Mouse (Mus musculus) naive thymus-derived CD4-positive, alpha-beta T cell, adult 5 months (primary cell): ENCODE results near the gene Gm10842. TPM values are rescaled to one million over a fixed set of nuclear protein-coding genes. Genes with fewer than 3 reads are reported as not detected.

ENCODE experiments used
- polyA plus RNA-seq: library from polyadenylated mRNA; unstranded; fragments of 100-300 nt; shearing (Covaris generic); gene quantifications from one replicate; pipeline ENCODE4 v1.2.1, GENCODE M21; 2017

Gene Gm10842
- polyA plus RNA-seq, result not detected

DNA sequence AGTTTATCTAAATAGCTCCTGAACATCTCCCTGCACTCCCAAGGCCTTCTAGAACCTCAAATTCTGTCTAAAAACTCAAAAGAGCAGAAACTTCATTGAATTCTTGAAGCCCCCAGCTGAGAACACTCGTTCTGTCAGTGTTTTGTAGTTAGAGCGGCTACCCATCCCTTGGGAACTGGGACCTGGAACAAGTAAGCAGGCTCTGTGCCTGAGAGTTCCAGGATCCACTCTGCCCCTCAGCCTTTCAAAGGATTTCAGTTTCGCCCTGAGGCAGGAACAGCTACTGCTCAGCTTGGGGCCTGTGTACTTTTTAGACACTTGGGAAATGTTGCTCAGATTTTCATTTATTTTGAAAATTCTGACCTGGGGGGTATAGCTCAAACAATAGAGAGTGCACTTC lies at the start of gene Gm10842:
Gene Gm10842 (plus strand): TSS at position 301 of the 400 bp plus-strand sequence.

DNA sequence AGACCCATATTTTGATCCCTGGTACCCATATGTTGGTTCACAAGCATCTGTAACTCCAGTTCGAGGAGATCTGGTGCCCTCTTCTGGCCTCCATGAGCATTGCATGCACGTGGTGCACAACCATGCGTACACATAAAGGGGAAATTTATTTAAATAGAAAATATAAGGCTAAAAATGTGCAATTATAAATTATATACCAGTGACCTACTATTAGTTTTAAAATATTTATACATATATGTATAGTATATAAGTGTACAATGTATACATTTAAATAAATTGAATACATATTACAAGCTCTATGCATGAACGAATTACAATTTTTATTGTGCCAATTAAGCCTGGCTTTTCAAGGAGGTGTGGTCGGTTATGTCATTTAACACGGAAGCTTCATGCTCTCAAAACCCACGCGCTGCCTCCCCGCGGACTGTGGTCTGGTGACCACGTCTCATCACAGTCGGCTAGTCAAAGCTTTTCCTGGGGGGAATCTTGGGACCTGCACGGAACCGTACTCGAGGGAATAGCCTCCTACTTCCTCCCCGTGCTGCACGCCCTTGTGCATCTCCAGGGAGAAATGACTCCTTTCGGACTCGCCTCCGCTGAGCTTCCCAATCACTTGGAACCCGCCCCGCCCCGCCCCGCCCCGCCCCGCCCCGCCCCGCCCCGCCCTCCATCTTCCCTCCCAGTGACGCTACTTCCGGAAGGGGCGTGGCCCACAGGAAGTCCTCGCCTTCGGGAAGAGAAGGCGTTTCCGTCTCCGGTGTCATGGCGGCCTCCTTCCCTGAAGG lies 20.8 kb upstream of the Gm10842 start, which contains the start of gene Mettl2:
Gene Mettl2 (plus strand): TSS at position 691 of the 785 bp plus-strand sequence.

DNA sequence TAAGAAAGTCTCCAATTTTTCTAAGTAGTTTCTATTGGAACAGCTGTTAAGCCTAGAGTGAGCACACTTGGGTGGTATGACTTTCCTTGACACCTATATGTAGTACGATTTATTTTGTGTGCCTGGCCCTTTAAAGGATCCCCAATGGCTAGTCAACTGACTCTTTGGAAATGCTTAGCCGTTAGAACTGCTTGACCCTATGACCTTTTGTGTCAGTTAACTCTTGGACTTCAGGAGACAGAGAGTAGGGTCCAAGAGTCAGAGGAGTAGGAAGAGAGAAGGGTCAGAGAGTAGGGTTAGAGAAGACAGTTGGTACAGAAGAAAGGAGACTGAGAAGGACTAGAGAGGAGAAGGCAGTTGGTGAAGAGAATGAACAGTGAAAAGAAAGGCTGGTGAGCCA lies 31.8 kb downstream of the Gm10842 start, which contains the start of gene Tlk2:
Gene Tlk2 (plus strand): TSS at position 292 of the 400 bp plus-strand sequence.

Other genes with a start within 250 kb of the Gm10842 start
- not detected for gene Efcab3, start 83.3 kb upstream of the Gm10842 start, polyA plus RNA-seq
- gene Mettl2, start 20.5 kb upstream of the Gm10842 start, polyA plus RNA-seq, result 24.6 TPM
- 39.7 TPM for gene Tlk2, start 31.9 kb downstream of the Gm10842 start, polyA plus RNA-seq
- gene Mrc2, start 145.8 kb downstream of the Gm10842 start, polyA plus RNA-seq, result not detected